Mouse (Mus musculus): ENCODE data around the gene A3galt2. TPM values are rescaled to one million over a fixed set of nuclear protein-coding genes. Genes with fewer than 3 reads are reported as not detected.

The A3galt2 gene
- polyA plus RNA-seq, 1 experiment: 0.04 TPM

GRCm38 (mm10) chr4:128787023-128787939 lies 32.1 kb downstream of the A3galt2 start:
- WGBS: 92% methylated on average over 24 of the region's 24 CpGs
- no peak for DNase-seq (ENCODE audit: low read depth, low spot score)

GRCm38 (mm10) chr4:128788108-128788507 lies 32.9 kb downstream of the A3galt2 start:
- 93% methylated on average over 4 of the region's 4 CpGs for WGBS
- no peak for DNase-seq (ENCODE audit: low read depth, low spot score)

GRCm38 (mm10) chr4:128789646-128790045 lies 34.5 kb downstream of the A3galt2 start:
- no peak for DNase-seq (ENCODE audit: low read depth, low spot score)
- WGBS: 36% methylated on average over 18 of the region's 18 CpGs

- WGBS: 11% methylated on average over 1 of the region's 1 CpGs
- DNase-seq (ENCODE audit: low read depth, low spot score): no peak
Measured at GRCm38 (mm10) chr4:128793710-128794109, 38.5 kb downstream of the A3galt2 start.

GRCm38 (mm10) chr4:128794198-128794597 lies 39.0 kb downstream of the A3galt2 start:
- WGBS: 44% methylated on average over 8 of the region's 8 CpGs
- DNase-seq (ENCODE audit: low read depth, low spot score): no peak

GRCm38 (mm10) chr4:128795596-128795995 lies 40.4 kb downstream of the A3galt2 start:
- WGBS: 44% methylated on average over 9 of the region's 9 CpGs
- no peak for DNase-seq (ENCODE audit: low read depth, low spot score)

- 75% methylated on average over 8 of the region's 8 CpGs for WGBS
- no peak for DNase-seq (ENCODE audit: low read depth, low spot score)
Measured at GRCm38 (mm10) chr4:128796788-128797187, 41.6 kb downstream of the A3galt2 start.

- WGBS: 46% methylated on average over 9 of the region's 9 CpGs
- DNase-seq (ENCODE audit: low read depth, low spot score): no peak
Measured at GRCm38 (mm10) chr4:128801675-128802465, 46.7 kb downstream of the A3galt2 start.

GRCm38 (mm10) chr4:128803569-128803968 lies 48.4 kb downstream of the A3galt2 start:
- WGBS: 82% methylated on average over 5 of the region's 5 CpGs

GRCm38 (mm10) chr4:128804426-128805149 lies 49.4 kb downstream of the A3galt2 start:
- 6% methylated on average over 6 of the region's 6 CpGs for WGBS
- DNase-seq (ENCODE audit: low read depth, low spot score): no peak

More at GRCm38 (mm10) chr4:128803569-128803968, 48.4 kb downstream of the A3galt2 start:
- DNase-seq (ENCODE audit: low read depth, low spot score): no peak

- WGBS: 1% methylated on average over 65 of the region's 74 CpGs
- no peak for DNase-seq (ENCODE audit: low read depth, low spot score)
Measured at GRCm38 (mm10) chr4:128805150-128806042, 50.2 kb downstream of the A3galt2 start.

GRCm38 (mm10) chr4:128806043-128806826 lies 51.1 kb downstream of the A3galt2 start, which contains the start of gene Zfp362:
Gene Zfp362 (minus strand): TSS chr4:128806045.
- under 1% methylated on average over 86 of the region's 111 CpGs for WGBS
- no peak for DNase-seq (ENCODE audit: low read depth, low spot score)

- 0% methylated on average over 15 of the region's 15 CpGs for WGBS
- no peak for DNase-seq (ENCODE audit: low read depth, low spot score)
Measured at GRCm38 (mm10) chr4:128806827-128807179, 51.6 kb downstream of the A3galt2 start.

- 5% methylated on average over 16 of the region's 16 CpGs for WGBS
- DNase-seq (ENCODE audit: low read depth, low spot score): peak; percentile 91
Measured at GRCm38 (mm10) chr4:128811382-128812056, 56.4 kb downstream of the A3galt2 start.

- no peak for DNase-seq (ENCODE audit: low read depth, low spot score)
- 71% methylated on average over 7 of the region's 7 CpGs for WGBS
Measured at GRCm38 (mm10) chr4:128817011-128817410, 61.8 kb downstream of the A3galt2 start.
